Mouse (Mus musculus) embryonic fibroblast, embryonic 13.5 days (primary cell): Measurements from ENCODE around the gene Gigyf1. TPM values are rescaled to one million over a fixed set of nuclear protein-coding genes. Genes with fewer than 3 reads are reported as not detected.

Source experiments
- H3K27ac ChIP-seq: 2 replicates; pipeline ENCODE4 v1.5.1; 2012; ENCODE audit warnings: low read length, control low read depth, inconsistent platforms; ENCODE audit not compliant: insufficient read depth
- H3K4me1 ChIP-seq: 2 replicates; pipeline ENCODE4 v1.6.1; 2011; ENCODE audit warnings: low read length; ENCODE audit not compliant: control insufficient read depth, insufficient read depth
- H3K4me3 ChIP-seq: 2 replicates; pipeline ENCODE4 v1.5.1; 2011; ENCODE audit warnings: mild to moderate bottlenecking, control low read depth, low read length; ENCODE audit not compliant: insufficient read depth
- CTCF ChIP-seq: IDR thresholded peaks from 2 replicates; pipeline ENCODE4 v1.5.1; 2011; ENCODE audit warnings: mild to moderate bottlenecking, control low read depth, low read length, moderate library complexity, borderline replicate concordance; ENCODE audit not compliant: insufficient read depth
- POLR2A ChIP-seq: IDR thresholded peaks from 2 replicates; pipeline ENCODE4 v1.6.1; 2011; ENCODE audit warnings: low read depth, mild to moderate bottlenecking, control low read depth, low read length, moderate library complexity
- polyA plus RNA-seq: library from polyadenylated mRNA; stranded (reverse); fragments of >200 nt; gene quantifications from 2 replicates; pipeline ENCODE4 v1.2.4, GENCODE M21; 2011; ENCODE audit warnings: low read depth; ENCODE audit not compliant: missing spikeins, insufficient read length

Gigyf1 gene
- polyA plus RNA-seq, 1 experiment = 17.7 TPM

- Histone ChIP-seq H3K4me1 (no peaks in the 10 kb centered on the region), H3K27ac (no peak overlapping the region), H3K4me3 (no peak overlapping the region)
- TF ChIP-seq CTCF (no peak), POLR2A (no peak)
Observed at GRCm38 (mm10) chr5:137544926-137545325, 26.6 kb downstream of the Gigyf1 start.

DNA sequence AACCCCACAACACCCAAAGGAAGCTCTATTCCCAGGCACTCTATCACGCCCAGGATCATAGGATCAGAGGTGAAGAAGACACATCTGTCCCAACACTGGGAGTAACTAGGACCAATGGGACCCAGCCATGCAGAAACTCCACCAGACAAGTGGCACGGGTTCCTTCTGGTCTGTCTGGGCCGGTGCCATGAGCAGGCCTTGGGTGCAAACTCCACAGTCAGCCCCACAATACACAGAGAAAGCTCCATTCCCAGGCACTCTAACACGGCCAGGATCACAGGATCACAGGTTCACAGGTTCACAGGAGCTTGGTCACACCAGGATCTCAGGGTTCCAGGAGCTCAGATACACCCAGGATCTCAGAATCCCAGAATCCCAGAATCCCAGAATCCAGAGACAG lies 27.2 kb downstream of the Gigyf1 start:
- H3K4me3 ChIP-seq = no peak overlapping the region
- no peak overlapping the region for H3K27ac ChIP-seq
- no peaks in the 10 kb centered on the region; the same call in 1 of the 2 replicates for H3K4me1 ChIP-seq
- TF ChIP-seq POLR2A (no peak), CTCF (no peak)

DNA sequence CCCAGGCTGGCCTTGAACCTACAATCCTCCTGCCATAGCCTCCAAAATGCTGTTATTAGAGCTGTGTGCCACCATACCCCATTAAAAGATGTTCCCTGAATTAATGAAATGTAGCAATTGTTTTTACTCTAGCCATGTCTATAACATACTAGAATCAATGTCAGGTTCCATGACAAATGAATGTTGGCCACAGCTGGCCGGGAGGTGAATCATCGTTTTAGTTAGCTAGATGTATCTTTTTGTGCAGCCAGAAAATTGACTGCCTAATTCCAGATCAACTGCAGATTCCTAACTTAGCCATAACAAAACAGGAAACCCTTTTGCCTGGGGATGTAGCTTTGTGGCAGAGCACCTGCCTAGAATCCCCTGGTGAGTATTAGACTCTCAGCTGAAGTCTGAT lies 31.5 kb downstream of the Gigyf1 start:
- H3K4me3 ChIP-seq = no peak overlapping the region
- H3K27ac ChIP-seq = no peak overlapping the region
- H3K4me1 ChIP-seq = no peaks in the 10 kb centered on the region; the same call in 1 of the 2 replicates
- no peak for TF ChIP-seq POLR2A
- TF ChIP-seq CTCF = no peak

- no peaks in the 10 kb centered on the region; the same call in 1 of the 2 replicates for H3K4me1 ChIP-seq
- no peak overlapping the region for H3K4me3 ChIP-seq
- H3K27ac ChIP-seq = no peak overlapping the region
- TF ChIP-seq CTCF (no peak), POLR2A (no peak)
Observed at GRCm38 (mm10) chr5:137551119-137551518, 32.8 kb downstream of the Gigyf1 start.

GRCm38 (mm10) chr5:137553000-137553399 lies 34.7 kb downstream of the Gigyf1 start:
- H3K27ac ChIP-seq = no peak overlapping the region
- no peaks in the 10 kb centered on the region; the same call in 1 of the 2 replicates for H3K4me1 ChIP-seq
- no peak for TF ChIP-seq POLR2A
- TF ChIP-seq CTCF = no peak
- no peak overlapping the region for H3K4me3 ChIP-seq

- H3K4me3 ChIP-seq = no peak within 1 kb of the TSS
- no peak within 1 kb of the TSS for H3K27ac ChIP-seq
- no peaks in the 10 kb centered on the region; the same call in 1 of the 2 replicates for H3K4me1 ChIP-seq
- no peak for TF ChIP-seq CTCF
- no peak for TF ChIP-seq POLR2A
Observed at GRCm38 (mm10) chr5:137553411-137553837, 35.1 kb downstream of the Gigyf1 start, which contains the start of gene Actl6b. TSS of gene Actl6b (plus strand) at chr5:137553517.

DNA sequence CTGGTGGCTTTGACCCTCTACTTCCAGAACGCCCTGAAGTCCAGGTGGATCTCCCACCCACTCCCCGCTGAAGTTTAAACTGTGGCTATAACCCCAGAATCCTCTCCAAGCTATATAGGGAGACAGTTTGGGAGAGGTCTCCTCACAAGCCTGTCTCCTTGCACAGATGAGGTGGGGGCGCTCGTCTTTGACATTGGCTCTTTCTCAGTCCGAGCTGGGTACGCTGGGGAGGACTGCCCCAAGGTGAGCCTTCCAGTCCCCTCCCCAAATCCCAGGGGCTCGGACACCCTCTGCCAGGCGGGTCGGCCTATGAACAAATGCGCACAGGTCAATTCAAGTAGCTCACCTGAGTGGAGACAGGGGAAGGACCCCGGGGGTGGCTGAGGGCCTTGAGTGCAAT lies 35.5 kb downstream of the Gigyf1 start:
- TF ChIP-seq POLR2A (no peak), CTCF (no peak)
- Histone ChIP-seq H3K4me1 (no peaks in the 10 kb centered on the region; the same call in 1 of the 2 replicates), H3K4me3 (no peak overlapping the region), H3K27ac (no peak overlapping the region)

- H3K4me1 ChIP-seq = no peaks in the 10 kb centered on the region
- TF ChIP-seq CTCF (no peak), POLR2A (no peak)
- no peak overlapping the region for H3K27ac ChIP-seq
- H3K4me3 ChIP-seq = no peak overlapping the region
Observed at GRCm38 (mm10) chr5:137561556-137561955, 43.2 kb downstream of the Gigyf1 start.

DNA sequence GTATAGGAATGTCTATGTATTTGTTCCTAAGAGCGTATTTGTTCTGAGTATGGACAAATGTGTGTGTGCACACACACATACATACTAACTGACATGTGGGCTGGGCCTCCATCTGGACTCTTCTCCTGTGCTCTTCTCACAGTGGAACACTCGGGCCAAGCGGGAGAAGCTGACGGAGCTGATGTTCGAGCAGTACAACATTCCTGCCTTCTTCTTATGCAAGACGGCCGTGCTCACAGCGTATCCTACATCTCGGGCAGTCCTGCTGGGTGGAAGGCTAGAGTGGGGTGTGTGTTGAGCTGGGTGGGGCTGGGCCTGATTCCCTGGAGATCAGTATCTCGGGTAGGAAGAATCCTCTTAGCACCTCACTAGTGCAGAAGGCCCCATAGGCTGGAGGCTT lies 44.6 kb downstream of the Gigyf1 start:
- no peak overlapping the region for H3K27ac ChIP-seq
- H3K4me3 ChIP-seq = no peak overlapping the region
- no peaks in the 10 kb centered on the region for H3K4me1 ChIP-seq
- TF ChIP-seq CTCF = no peak
- no peak for TF ChIP-seq POLR2A

DNA sequence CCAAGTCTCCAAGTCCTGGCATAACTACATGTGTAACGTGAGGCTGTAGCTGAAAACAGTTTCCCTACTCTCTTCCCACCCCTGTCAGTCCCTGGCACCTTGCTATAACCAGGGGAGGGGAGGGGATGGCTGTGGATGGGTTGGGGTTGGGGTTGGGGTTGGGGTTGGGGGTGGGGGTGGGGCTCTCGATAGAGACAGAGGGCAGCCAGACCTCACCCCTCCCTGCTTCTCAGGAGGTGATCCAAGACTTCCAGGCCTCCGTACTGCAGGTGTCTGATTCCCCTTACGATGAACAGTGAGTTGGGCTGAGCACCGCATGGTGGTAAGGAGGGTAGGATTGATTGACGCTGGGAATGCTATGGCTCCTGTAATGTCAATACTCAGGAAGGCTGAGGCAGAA lies 47.4 kb downstream of the Gigyf1 start:
- Histone ChIP-seq H3K27ac (no peak overlapping the region), H3K4me3 (no peak overlapping the region), H3K4me1 (no peaks in the 10 kb centered on the region)
- TF ChIP-seq POLR2A = no peak
- no peak for TF ChIP-seq CTCF

- TF ChIP-seq CTCF = no peak
- TF ChIP-seq POLR2A = no peak
- no peak overlapping the region for H3K4me3 ChIP-seq
- H3K27ac ChIP-seq = no peak overlapping the region
- H3K4me1 ChIP-seq = no peaks in the 10 kb centered on the region
Observed at GRCm38 (mm10) chr5:137566416-137566815, 48.1 kb downstream of the Gigyf1 start.
